Mouse (Mus musculus) liver, embryonic 14.5 days (tissue): ENCODE measurements at regions not wholly inside any gene's neighbourhood (a gene's known extent, or its start where the extent isn't known, plus 50 kb on each side); places are given as distances from the start of the nearest gene placed in this dataset.

Source experiments
- ATAC-seq: fragments of 200-750 bp; cut with Nextera tagmentation; 2 replicates; pipeline ENCODE4 v1.8.0; 2017; ENCODE audit warnings: moderate number of reproducible peaks, mild to moderate bottlenecking, moderate library complexity; ENCODE audit not compliant: insufficient read depth
- DNase-seq, 3 experiments: peaks; one replicate each; pipeline ENCODE4 v3.0.0-alpha.2; 2012 to 2013; ENCODE audit warnings: low read depth in 3 of 3, low spot score in 3 of 3
- H3K27ac ChIP-seq: fragments of 300-500 bp; sonication (generic); 2 replicates; pipeline ENCODE4 v1.5.1; 2014; ENCODE audit warnings: moderate library complexity, mild to moderate bottlenecking, control low read depth, inconsistent platforms
- H3K27me3 ChIP-seq: fragments of 300-500 bp; sonication (generic); 2 replicates; pipeline ENCODE4 v1.6.1; 2014; ENCODE audit warnings: mild to moderate bottlenecking, low read length, moderate library complexity; ENCODE audit not compliant: control insufficient read depth, insufficient read depth
- H3K36me3 ChIP-seq: fragments of 300-500 bp; sonication (generic); replicated peaks from 2 replicates; pipeline ENCODE4 v1.6.1; 2014; ENCODE audit warnings: low read depth; ENCODE audit not compliant: control insufficient read depth, insufficient read depth
- H3K4me1 ChIP-seq, 2 experiments: fragments of 200-500 bp in 1 of 2; fragments of 300-500 bp in 1 of 2; sonication (generic) in 1 of 2; replicated peaks; 2 replicates each; pipeline ENCODE4 v1.6.1; 2012 to 2014; ENCODE audit warnings: antibody characterized with exemption in 1 of 2, inconsistent platforms in 1 of 2, low read length in 1 of 2; ENCODE audit not compliant: control insufficient read depth in 2 of 2, insufficient read depth in 2 of 2
- H3K4me2 ChIP-seq: fragments of 300-500 bp; sonication (generic); 2 replicates; pipeline ENCODE4 v1.6.1; 2014; ENCODE audit warnings: low read depth, mild to moderate bottlenecking, control low read depth, moderate library complexity
- H3K4me3 ChIP-seq, 2 experiments: fragments of 200-500 bp in 1 of 2; fragments of 300-500 bp in 1 of 2; sonication (generic) in 1 of 2; 2 replicates each; pipeline ENCODE4 v1.5.1; 2012 to 2014; ENCODE audit warnings: low read depth in 2 of 2, low read length in 2 of 2, mild to moderate bottlenecking in 2 of 2, control low read depth in 1 of 2, inconsistent platforms in 1 of 2, moderate library complexity in 1 of 2; ENCODE audit not compliant: insufficient read depth in 1 of 2
- H3K9ac ChIP-seq: fragments of 300-500 bp; sonication (generic); replicated peaks from 2 replicates; pipeline ENCODE4 v1.6.1; 2014; ENCODE audit warnings: mild to moderate bottlenecking, control low read depth, moderate library complexity
- H3K9me3 ChIP-seq: fragments of 300-500 bp; sonication (generic); 2 replicates; pipeline ENCODE4 v1.6.1; 2016; ENCODE audit warnings: low read length, mixed read lengths; ENCODE audit not compliant: control insufficient read depth
- CTCF ChIP-seq: IDR thresholded peaks from 2 replicates; pipeline ENCODE4 v1.5.1; 2016; ENCODE audit warnings: antibody characterized with exemption, low read depth, control low read depth
- EP300 ChIP-seq: IDR thresholded peaks from 2 replicates; pipeline ENCODE4 v1.6.1; 2016; ENCODE audit warnings: antibody characterized with exemption, low read depth
- WGBS: fragments of 180-500 bp; shearing (Covaris S2); extraction: QIAGEN DNeasy Blood & Tissue Kit; methylation state at CpG from one replicate; pipeline ENCODE4 v1.1.7; 2014; ENCODE audit not compliant: insufficient replicate concordance; 5-methylcytosine and 5-hydroxymethylcytosine counted together

DNA sequence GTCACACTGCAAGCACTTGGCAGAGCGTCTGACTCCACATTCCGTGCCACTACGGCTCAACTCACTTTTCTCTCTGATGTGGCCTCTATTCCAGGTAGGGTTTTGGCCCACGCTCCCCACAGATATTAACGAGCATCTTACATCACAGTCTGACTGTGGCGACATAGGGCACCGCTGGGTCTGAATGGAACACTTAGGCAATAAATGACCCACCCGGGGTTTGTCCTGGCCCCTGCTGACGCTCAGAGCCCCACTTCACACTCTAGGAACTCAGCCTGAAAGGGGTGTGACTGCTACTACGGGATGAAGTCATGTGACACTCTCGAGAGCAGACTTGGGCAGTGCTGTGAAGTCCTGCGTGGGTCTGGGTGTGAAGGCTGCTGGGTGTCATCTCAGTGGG lies 475.9 kb downstream of the Zfp704 start:
- 0 out of 4 replicates have a peak, but pooled peaks cover 0 to 3% of the 10 kb centered on the region in 2 experiments for H3K4me1 ChIP-seq
- no peak for DNase-seq
- no peak for ATAC-seq
- H3K27ac ChIP-seq = no peak overlapping the region
- no peak overlapping the region for H3K4me2 ChIP-seq
- WGBS = 66% methylated on average over 12 of the region's 12 CpGs
- no peaks in the 10 kb centered on the region for H3K27me3 ChIP-seq
- TF ChIP-seq EP300 (no peak), CTCF (no peak)
- no peaks in the 10 kb centered on the region for H3K36me3 ChIP-seq
- H3K9me3 ChIP-seq = no peaks in the 10 kb centered on the region
- H3K9ac ChIP-seq = no peak overlapping the region
- H3K4me3 ChIP-seq = no peak overlapping the region

DNA sequence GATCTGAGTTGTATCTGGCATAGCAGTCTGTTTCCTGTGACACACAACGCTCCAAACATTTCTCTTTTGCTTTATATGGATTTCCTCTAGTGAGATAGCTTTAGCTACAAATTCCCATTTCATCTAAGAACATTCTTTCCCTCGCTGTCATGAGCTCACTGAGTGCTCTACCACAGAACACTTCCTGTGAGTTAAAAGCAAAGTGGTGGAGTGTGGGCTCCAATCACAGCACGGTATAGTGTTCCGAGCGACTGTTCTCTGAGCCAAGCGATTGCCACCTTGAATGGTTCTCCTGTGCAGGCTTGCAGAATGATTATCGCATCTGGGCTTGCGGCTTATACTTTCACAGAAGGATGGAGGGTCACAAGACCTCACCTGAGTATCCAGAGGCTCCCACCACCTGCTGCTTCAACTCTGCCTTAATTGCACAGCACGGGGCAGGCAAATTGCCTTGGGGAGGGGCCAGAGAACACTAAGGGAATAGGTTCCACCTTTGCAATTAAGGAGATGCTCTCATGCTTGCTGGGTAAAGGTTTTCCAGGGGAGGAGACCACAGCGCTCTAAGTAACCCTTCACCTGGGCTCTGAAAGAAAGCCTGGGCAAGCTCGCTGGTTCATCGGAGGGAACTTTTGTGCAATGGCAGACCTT lies 477.7 kb downstream of the Zfp704 start:
- 48% methylated on average over 12 of the region's 12 CpGs for WGBS
- no peaks in the 10 kb centered on the region for H3K27me3 ChIP-seq
- no peaks in the 10 kb centered on the region for H3K9me3 ChIP-seq
- TF ChIP-seq EP300 (no peak), CTCF (no peak)
- no peak overlapping the region for H3K4me3 ChIP-seq
- no peak overlapping the region for H3K4me2 ChIP-seq
- no peak overlapping the region for H3K27ac ChIP-seq
- no peak overlapping the region for H3K9ac ChIP-seq
- H3K4me1 ChIP-seq = 0 out of 4 replicates have a peak, but pooled peaks cover 0 to 3% of the 10 kb centered on the region in 2 experiments
- DNase-seq (no peak), ATAC-seq (no peak)
- no peaks in the 10 kb centered on the region for H3K36me3 ChIP-seq

DNA sequence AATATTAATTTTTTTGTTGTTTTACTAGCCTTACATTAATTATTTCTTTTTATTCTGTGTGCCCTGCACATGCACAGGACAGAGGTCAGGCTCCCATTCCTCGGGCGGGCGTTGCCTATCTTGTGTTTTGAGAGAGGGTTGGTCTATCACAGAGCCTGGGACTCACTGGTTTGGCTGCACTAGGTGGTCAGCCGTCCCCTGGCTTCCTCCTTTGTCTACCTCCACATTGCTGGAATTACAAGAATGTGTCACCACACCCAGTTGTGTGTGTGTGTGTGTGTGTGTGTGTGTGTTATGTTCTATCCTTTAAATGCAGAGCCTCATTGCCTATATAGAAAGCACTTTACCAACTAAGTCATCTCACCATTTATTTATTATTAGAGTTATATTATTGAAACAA lies 478.5 kb downstream of the Zfp704 start:
- Histone ChIP-seq H3K36me3 (no peaks in the 10 kb centered on the region), H3K27me3 (no peaks in the 10 kb centered on the region), H3K4me2 (no peak overlapping the region), H3K4me3 (no peak overlapping the region), H3K4me1 (0 out of 4 replicates have a peak, but pooled peaks cover 0 to 3% of the 10 kb centered on the region in 2 experiments), H3K9ac (no peak overlapping the region), H3K27ac (no peak overlapping the region), H3K9me3 (no peaks in the 10 kb centered on the region)
- ATAC-seq = no peak
- TF ChIP-seq CTCF = no peak
- no peak for TF ChIP-seq EP300
- DNase-seq = no peak
- 60% methylated on average over 4 of the region's 4 CpGs for WGBS

DNA sequence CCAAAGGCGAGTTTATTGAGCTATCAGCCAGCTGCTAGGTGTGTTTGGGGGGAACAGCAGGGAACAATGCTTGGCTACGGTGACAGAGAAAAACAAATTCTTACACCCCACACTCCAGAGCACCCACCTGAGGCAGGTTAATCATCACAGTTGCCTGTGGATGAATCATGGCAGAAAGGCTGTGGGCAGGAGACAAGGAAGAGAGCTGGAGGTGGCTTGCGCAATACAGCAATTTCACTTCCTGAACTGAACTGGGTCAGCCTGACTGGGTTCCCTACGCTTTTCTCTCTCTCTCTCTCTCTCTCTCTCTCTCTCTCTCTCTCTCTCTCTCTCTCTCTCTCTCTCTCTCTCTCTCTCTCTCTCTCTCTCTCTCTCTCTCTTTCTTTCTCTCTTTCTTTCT lies 481.5 kb downstream of the Zfp704 start:
- Histone ChIP-seq H3K4me2 (no peak overlapping the region), H3K27me3 (no peaks in the 10 kb centered on the region), H3K4me3 (no peak overlapping the region), H3K9ac (no peak overlapping the region), H3K27ac (no peak overlapping the region), H3K9me3 (no peaks in the 10 kb centered on the region), H3K4me1 (0 out of 4 replicates have a peak, but pooled peaks cover 0 to 3% of the 10 kb centered on the region in 2 experiments), H3K36me3 (no peaks in the 10 kb centered on the region)
- DNase-seq (peak; percentile 5 to 7 (median 7)), ATAC-seq (no peak)
- 39% methylated on average over 4 of the region's 4 CpGs for WGBS
- TF ChIP-seq CTCF (no peak), EP300 (no peak)

DNA sequence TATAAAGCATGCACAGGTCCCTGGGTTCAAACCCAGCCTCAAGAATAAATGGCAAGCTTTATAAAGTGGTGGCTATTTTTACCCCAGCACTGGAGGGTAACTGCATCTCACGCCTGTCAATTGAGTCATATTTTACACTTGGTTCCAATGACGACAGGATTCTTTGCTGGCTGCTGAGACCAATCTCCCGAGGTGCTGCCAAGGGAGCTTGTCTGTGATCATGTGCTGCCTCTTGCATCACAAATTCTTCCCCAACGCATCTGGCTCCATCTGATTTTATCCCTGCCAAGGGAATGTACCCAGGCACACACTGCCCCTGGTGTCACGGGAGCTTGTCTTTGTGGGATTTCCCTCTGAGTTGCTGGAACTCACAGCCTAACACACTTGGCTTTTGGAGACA lies 486.8 kb downstream of the Zfp704 start:
- no peaks in the 10 kb centered on the region for H3K4me1 ChIP-seq
- H3K9ac ChIP-seq = no peak overlapping the region
- H3K27ac ChIP-seq = no peak overlapping the region
- no peak overlapping the region for H3K4me3 ChIP-seq
- H3K9me3 ChIP-seq = no peaks in the 10 kb centered on the region
- ATAC-seq (no peak), DNase-seq (no peak)
- H3K27me3 ChIP-seq = no peaks in the 10 kb centered on the region
- no peak for TF ChIP-seq EP300
- TF ChIP-seq CTCF = no peak
- H3K4me2 ChIP-seq = no peak overlapping the region
- 59% methylated on average over 5 of the region's 5 CpGs for WGBS
- H3K36me3 ChIP-seq = no peaks in the 10 kb centered on the region
